Mouse (Mus musculus): ENCODE data around the gene Prss38.
"Not testable (repeated sequence)": the region's sequence is repeated elsewhere in the genome, so short reads cannot be mapped to it uniquely, and the experiment has no call there.

The Prss38 gene

GRCm38 (mm10) chr11:59369848-59370247, 5.6 kb downstream of the Prss38 start:
- no peak for DNase-seq (ENCODE audit: low spot score)

- DNase-seq (ENCODE audit: low spot score) = not testable (repeated sequence)
Measured at GRCm38 (mm10) chr11:59367955-59368354, 7.5 kb downstream of the Prss38 start.

- no peak for DNase-seq (ENCODE audit: low spot score)
Measured at GRCm38 (mm10) chr11:59366633-59367032, 8.8 kb downstream of the Prss38 start.

GRCm38 (mm10) chr11:59366031-59366430, 9.4 kb downstream of the Prss38 start:
- DNase-seq (ENCODE audit: low spot score) = no peak

- peak; percentile 44 for DNase-seq (ENCODE audit: low spot score)
Measured at GRCm38 (mm10) chr11:59364417-59364816, 11.0 kb downstream of the Prss38 start.

GRCm38 (mm10) chr11:59364007-59364406, 11.4 kb downstream of the Prss38 start:
- no peak for DNase-seq (ENCODE audit: low spot score)

GRCm38 (mm10) chr11:59361291-59361690, 14.2 kb downstream of the Prss38 start:
- no peak for DNase-seq (ENCODE audit: low spot score)

- peak; percentile 28 for DNase-seq (ENCODE audit: low spot score)
Measured at GRCm38 (mm10) chr11:59356874-59357289, 18.6 kb downstream of the Prss38 start.

- no peak for DNase-seq (ENCODE audit: low spot score)
Measured at GRCm38 (mm10) chr11:59354793-59355192, 20.7 kb downstream of the Prss38 start.

- DNase-seq (ENCODE audit: low spot score) = no peak
Measured at GRCm38 (mm10) chr11:59350326-59350725, 25.1 kb downstream of the Prss38 start.

GRCm38 (mm10) chr11:59346166-59346910, 29.1 kb downstream of the Prss38 start:
- DNase-seq (ENCODE audit: low spot score) = peak; percentile 79

- no peak for DNase-seq (ENCODE audit: low spot score)
Measured at GRCm38 (mm10) chr11:59342956-59343355, 32.5 kb downstream of the Prss38 start.

GRCm38 (mm10) chr11:59338736-59339120, 36.7 kb downstream of the Prss38 start:
- no peak for DNase-seq (ENCODE audit: low spot score)

GRCm38 (mm10) chr11:59337955-59338735, 37.3 kb downstream of the Prss38 start:
- DNase-seq (ENCODE audit: low spot score) = no peak

- DNase-seq (ENCODE audit: low spot score) = no peak
Measured at GRCm38 (mm10) chr11:59336381-59336780, 39.1 kb downstream of the Prss38 start.

- DNase-seq (ENCODE audit: low spot score) = no peak
Measured at GRCm38 (mm10) chr11:59335942-59336341, 39.5 kb downstream of the Prss38 start.

- peak; percentile 30 for DNase-seq (ENCODE audit: low spot score)
Measured at GRCm38 (mm10) chr11:59335150-59335549, 40.3 kb downstream of the Prss38 start.

- no peak for DNase-seq (ENCODE audit: low spot score)
Measured at GRCm38 (mm10) chr11:59332938-59333337, 42.5 kb downstream of the Prss38 start.

- DNase-seq (ENCODE audit: low spot score) = no peak
Measured at GRCm38 (mm10) chr11:59331167-59331869, 44.1 kb downstream of the Prss38 start.

- DNase-seq (ENCODE audit: low spot score) = peak; percentile 78
Measured at GRCm38 (mm10) chr11:59330560-59330959, 44.9 kb downstream of the Prss38 start.

- no peak for DNase-seq (ENCODE audit: low spot score)
Measured at GRCm38 (mm10) chr11:59329616-59330015, 45.8 kb downstream of the Prss38 start.

GRCm38 (mm10) chr11:59327625-59328024, 47.8 kb downstream of the Prss38 start:
- no peak for DNase-seq (ENCODE audit: low spot score)

- no peak for DNase-seq (ENCODE audit: low spot score)
Measured at GRCm38 (mm10) chr11:59324777-59325176, 50.7 kb downstream of the Prss38 start.

Data from urinary bladder, postnatal 14 days (tissue).